Comparison of ENCODE assay signal across 9 mouse cellular contexts in the genomic region with DNA sequence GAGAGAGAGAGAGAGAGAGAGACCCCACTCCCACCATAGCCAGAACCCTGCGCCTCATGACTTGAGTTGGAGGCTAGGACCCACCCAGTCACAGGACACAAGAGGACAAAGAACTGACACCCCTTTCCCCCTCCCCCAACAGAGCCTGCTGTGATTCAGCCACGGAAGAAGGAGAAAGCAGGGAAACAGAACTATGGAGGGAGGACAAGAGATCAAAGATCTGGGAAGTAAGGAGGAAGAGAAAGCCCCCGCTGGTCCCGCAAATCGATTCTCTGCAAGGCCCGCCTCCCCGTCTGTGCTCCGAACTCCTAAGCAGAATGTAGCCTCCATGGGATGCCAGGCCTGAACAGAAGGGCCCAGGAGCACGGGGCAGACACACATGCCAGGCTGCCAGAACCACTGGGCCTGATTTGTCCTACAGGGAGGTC. TPM values are rescaled to one million over a fixed set of nuclear protein-coding genes. Genes with fewer than 3 reads are reported as not detected.
A peak's percentile ranks its signal among the peaks of the same experiment; 100 is the strongest.
DNase-seq lines count a peak whose midpoint lies in the region; ATAC-seq and TF ChIP-seq lines count a peak whose summit lies in the region.
"Had no signal": no experiment of that assay in that cellular context is flagged by ENCODE, and none has a peak within 500 bp of the region (broad histone marks: within the 10 kb centered on the region; RNA-seq: fewer than 3 reads in every experiment).

No protein-coding gene starts in this region.

- H3K27ac ChIP-seq in forebrain, embryonic 10.5 days, result peak overlapping the region; percentile 81
- no peak overlapping the region for H3K27ac ChIP-seq in liver, embryonic 12.5 days

- peak; percentile 94 for DNase-seq in R1 (ENCODE audit: low read depth, low spot score)
- DNase-seq in forebrain, embryonic 10.5 days (ENCODE audit: extremely low spot score, low spot score), result peak; percentile 39
- DNase-seq in urinary bladder, postnatal 4 days (ENCODE audit: low spot score in 2 of 2), result no peak
- DNase-seq in T-cell, adult 2 months (ENCODE audit: low spot score), result no peak
- DNase-seq in layer of hippocampus, adult 11-12 months (ENCODE audit: low spot score), result no peak
- DNase-seq: right cerebral cortex, adult 18-20 months had no signal

- no peak overlapping the region for H3K9ac ChIP-seq in liver, embryonic 12.5 days

- WGBS in forebrain, embryonic 10.5 days, result 6% methylated on average over 8 of the region's 9 CpGs
- WGBS in liver, embryonic 12.5 days (ENCODE audit: insufficient replicate concordance), result 17% methylated on average over 9 of the region's 9 CpGs

- H3K27me3 ChIP-seq in E14TG2a.4 (ENCODE audit: insufficient read depth, low read length), result no peaks in the 10 kb centered on the region
- peaks cover 81% of the 10 kb centered on the region for H3K27me3 ChIP-seq in forebrain, embryonic 10.5 days (ENCODE audit: poor library complexity, severe bottlenecking)
- peaks cover 93% of the 10 kb centered on the region for H3K27me3 ChIP-seq in liver, embryonic 12.5 days (replicated peaks)

- peaks cover 65% of the 10 kb centered on the region for H3K4me1 ChIP-seq in E14TG2a.4 (replicated peaks; ENCODE audit: low read depth, low read length)
- peaks cover 47% of the 10 kb centered on the region for H3K4me1 ChIP-seq in forebrain, embryonic 10.5 days
- H3K4me1 ChIP-seq in liver, embryonic 12.5 days, result 0 out of 2 replicates have a peak, but pooled peaks cover under 1% of the 10 kb centered on the region

- no peaks in the 10 kb centered on the region for H3K36me3 ChIP-seq in E14TG2a.4 (ENCODE audit: insufficient read depth, low read length)
- no peaks in the 10 kb centered on the region for H3K36me3 ChIP-seq in forebrain, embryonic 10.5 days (replicated peaks)
- H3K36me3 ChIP-seq in liver, embryonic 12.5 days, result no peaks in the 10 kb centered on the region

- H3K4me3 ChIP-seq in E14TG2a.4 (replicated peaks; ENCODE audit: low read length), result peak overlapping the region; percentile 79
- H3K4me3 ChIP-seq in forebrain, embryonic 10.5 days, result peak overlapping the region; percentile 28
- no peak overlapping the region for H3K4me3 ChIP-seq in liver, embryonic 12.5 days

- no peak for TF ChIP-seq CTCF in E14TG2a.4 (conservative IDR thresholded peaks at IDR 0.05; ENCODE audit: low read length)

- no peak for ATAC-seq in liver, embryonic 12.5 days
- ATAC-seq in CD4-positive, CD25-positive, alpha-beta regulatory T cell, adult 4 months, result no peak

- H3K4me2 ChIP-seq in liver, embryonic 12.5 days, result 0 out of 2 replicates have a peak overlapping the region, but pooled peaks have one; percentile 0

- H3K9me3 ChIP-seq in E14TG2a.4 (ENCODE audit: low read length), result no peaks in the 10 kb centered on the region
- no peaks in the 10 kb centered on the region for H3K9me3 ChIP-seq in forebrain, embryonic 10.5 days
- no peaks in the 10 kb centered on the region for H3K9me3 ChIP-seq in liver, embryonic 12.5 days (replicated peaks)

RNA-seq across cellular contexts. Expression of a gene that starts 12.9 kb away (rescaled TPM):
- polyA plus RNA-seq in forebrain, embryonic 10.5 days (2016; fragmentation: Nextera tagmentation; extraction: Ambion mirVana), result 10.0 and 10.1 TPM in 2 replicates
- 6.7 and 7.2 TPM in 2 replicates for polyA plus RNA-seq in liver, embryonic 12.5 days (2016; fragmentation: Nextera tagmentation; extraction: Ambion mirVana)
- polyA plus RNA-seq in CD4-positive, CD25-positive, alpha-beta regulatory T cell, adult 4 months (2017; shearing (Covaris generic)), result 1 to 10 TPM in 1 of 2 experiments, under 1 TPM in 1; 0.19 to 2.2 TPM

RNA-seq across cellular contexts. Expression of a gene that starts 23.8 kb away (rescaled TPM):
- 2.8 and 4.3 TPM in 2 replicates for polyA plus RNA-seq in forebrain, embryonic 10.5 days (2016; fragmentation: Nextera tagmentation; extraction: Ambion mirVana)
- polyA plus RNA-seq in liver, embryonic 12.5 days (2016; fragmentation: Nextera tagmentation; extraction: Ambion mirVana), result 0.05 TPM in 1 of 2 replicates, not detected in the other
- not detected for polyA plus RNA-seq in CD4-positive, CD25-positive, alpha-beta regulatory T cell, adult 4 months (2017; shearing (Covaris generic))

Comparison
In these comparisons a context has a peak if more than half of its experiments do, and no peak if none do; other contexts are left out.
1. DNase-seq: peak in R1 (single experiment) and forebrain, embryonic 10.5 days (single experiment); none in urinary bladder, postnatal 4 days (0 of 2), T-cell, adult 2 months (single experiment) and layer of hippocampus, adult 11-12 months (single experiment).